Mouse (Mus musculus): ENCODE measurements around the gene Gm6096. TPM values are rescaled to one million over a fixed set of nuclear protein-coding genes. Genes with fewer than 3 reads are reported as not detected.
"Not testable (repeated sequence)": the region's sequence is repeated elsewhere in the genome, so short reads cannot be mapped to it uniquely, and the experiment has no call there.

The Gm6096 gene
- polyA plus RNA-seq (2015; fragmentation: Nextera tagmentation; extraction: Ambion mirVana), result 0.73 TPM in 1 of 2 replicates, not detected in the other

DNA sequence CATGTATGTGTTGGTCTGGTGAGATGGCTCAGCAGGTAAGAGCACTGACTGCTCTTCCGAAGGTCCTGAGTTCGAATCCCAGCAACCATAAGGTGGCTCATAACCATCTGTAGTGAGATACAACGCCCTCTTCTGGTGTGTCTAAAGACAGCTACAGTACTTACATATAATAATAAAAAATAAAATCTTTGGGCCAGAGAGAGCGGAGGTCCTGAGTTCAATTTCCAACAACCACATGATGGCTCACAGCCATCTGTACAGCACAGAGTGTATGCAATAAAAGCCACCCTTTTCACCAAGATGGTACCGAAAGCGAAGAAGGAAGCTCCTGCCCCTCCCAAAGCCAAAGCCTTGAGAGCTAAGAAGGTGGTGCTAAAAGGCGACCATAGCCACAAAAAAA is at the start of gene Gm6096:
Gene Gm6096, plus strand, starts transcription at position 301 of the 400 bp plus-strand sequence.
- Histone ChIP-seq H3K9ac (replicated peaks; ENCODE audit: low read depth, low read length) (no peak within 1 kb of the TSS), H3K27ac (ENCODE audit: low read length) (peak within 1 kb of the TSS; percentile 56; the same call in 1 of the 2 replicates), H3K36me3 (ENCODE audit: control insufficient read depth, insufficient read depth) (peaks cover 13% of the 10 kb centered on the region; the same call in 1 of the 2 replicates), H3K4me2 (ENCODE audit: low read length) (no peak within 1 kb of the TSS), H3K27me3 (replicated peaks; ENCODE audit: control insufficient read depth, insufficient read depth, low read length) (no peaks in the 10 kb centered on the region), H3K4me1 (replicated peaks; ENCODE audit: control insufficient read depth, insufficient read depth, low read length) (no peaks in the 10 kb centered on the region), H3K4me3 (replicated peaks; ENCODE audit: low read length) (no peak within 1 kb of the TSS), H3K9me3 (ENCODE audit: control insufficient read depth, low read length) (no peaks in the 10 kb centered on the region)
- no peak for ATAC-seq
- 94% methylated on average over 7 of the region's 7 CpGs for WGBS

DNA sequence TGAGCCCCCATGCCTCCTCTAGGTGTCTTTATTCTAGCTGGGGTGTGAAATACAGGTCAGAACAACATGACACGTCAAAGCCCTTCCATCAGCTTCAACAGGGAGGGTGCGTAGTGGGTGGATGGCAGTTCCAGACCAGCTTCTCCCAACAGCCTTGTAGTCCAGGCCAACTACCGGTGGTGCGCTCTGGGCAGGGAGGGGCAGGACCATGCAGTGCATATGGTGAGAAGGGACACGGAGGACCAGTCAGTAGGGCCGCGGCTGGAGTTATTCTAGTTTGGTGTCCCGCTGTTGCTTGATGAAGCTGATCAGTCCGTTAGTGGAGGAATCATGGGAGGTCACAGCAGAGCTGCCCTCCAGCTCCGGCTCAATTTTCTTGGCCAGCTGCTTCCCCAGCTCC is 48.7 kb upstream of the Gm6096 start:
- not testable (repeated sequence) for H3K4me2 ChIP-seq (ENCODE audit: low read length); H3K27ac ChIP-seq (ENCODE audit: low read length); H3K4me3 ChIP-seq (replicated peaks; ENCODE audit: low read length); H3K4me1 ChIP-seq (replicated peaks; ENCODE audit: control insufficient read depth, insufficient read depth, low read length); H3K9ac ChIP-seq (replicated peaks; ENCODE audit: low read depth, low read length); ATAC-seq; H3K27me3 ChIP-seq (replicated peaks; ENCODE audit: control insufficient read depth, insufficient read depth, low read length); H3K9me3 ChIP-seq (ENCODE audit: control insufficient read depth, low read length)
- H3K36me3 ChIP-seq (ENCODE audit: control insufficient read depth, insufficient read depth), result peaks cover 29% of the 10 kb centered on the region
- 93% methylated on average over 10 of the region's 10 CpGs for WGBS

DNA sequence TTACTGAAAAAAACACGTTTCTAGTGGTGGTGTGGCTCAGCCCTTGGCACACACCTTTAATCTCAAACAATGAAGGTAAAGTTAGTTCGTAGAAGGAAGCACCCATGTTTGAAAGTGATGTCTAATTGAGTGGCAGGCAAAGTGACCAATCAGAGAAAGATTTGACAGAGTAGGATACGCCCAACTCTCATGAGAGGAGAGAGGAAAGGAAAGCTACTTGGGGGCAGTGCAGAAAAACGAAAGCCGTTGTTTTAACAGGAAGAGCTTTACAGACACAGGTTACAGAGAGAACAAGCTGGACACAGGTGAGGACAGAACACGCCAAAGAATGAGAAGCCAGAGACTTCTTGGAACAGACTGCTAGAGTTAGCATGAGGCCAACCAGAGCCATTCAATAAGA is 44.5 kb upstream of the Gm6096 start:
- no peak overlapping the region for H3K4me3 ChIP-seq (replicated peaks; ENCODE audit: low read length)
- no peaks in the 10 kb centered on the region for H3K27me3 ChIP-seq (replicated peaks; ENCODE audit: control insufficient read depth, insufficient read depth, low read length)
- ATAC-seq, result no peak
- H3K4me1 ChIP-seq (replicated peaks; ENCODE audit: control insufficient read depth, insufficient read depth, low read length), result no peaks in the 10 kb centered on the region
- H3K9ac ChIP-seq (replicated peaks; ENCODE audit: low read depth, low read length), result no peak overlapping the region
- 91% methylated on average over 6 of the region's 6 CpGs for WGBS
- H3K4me2 ChIP-seq (ENCODE audit: low read length), result no peak overlapping the region
- no peak overlapping the region for H3K27ac ChIP-seq (ENCODE audit: low read length)
- H3K36me3 ChIP-seq (ENCODE audit: control insufficient read depth, insufficient read depth), result peaks cover 29% of the 10 kb centered on the region
- no peaks in the 10 kb centered on the region for H3K9me3 ChIP-seq (ENCODE audit: control insufficient read depth, low read length)

DNA sequence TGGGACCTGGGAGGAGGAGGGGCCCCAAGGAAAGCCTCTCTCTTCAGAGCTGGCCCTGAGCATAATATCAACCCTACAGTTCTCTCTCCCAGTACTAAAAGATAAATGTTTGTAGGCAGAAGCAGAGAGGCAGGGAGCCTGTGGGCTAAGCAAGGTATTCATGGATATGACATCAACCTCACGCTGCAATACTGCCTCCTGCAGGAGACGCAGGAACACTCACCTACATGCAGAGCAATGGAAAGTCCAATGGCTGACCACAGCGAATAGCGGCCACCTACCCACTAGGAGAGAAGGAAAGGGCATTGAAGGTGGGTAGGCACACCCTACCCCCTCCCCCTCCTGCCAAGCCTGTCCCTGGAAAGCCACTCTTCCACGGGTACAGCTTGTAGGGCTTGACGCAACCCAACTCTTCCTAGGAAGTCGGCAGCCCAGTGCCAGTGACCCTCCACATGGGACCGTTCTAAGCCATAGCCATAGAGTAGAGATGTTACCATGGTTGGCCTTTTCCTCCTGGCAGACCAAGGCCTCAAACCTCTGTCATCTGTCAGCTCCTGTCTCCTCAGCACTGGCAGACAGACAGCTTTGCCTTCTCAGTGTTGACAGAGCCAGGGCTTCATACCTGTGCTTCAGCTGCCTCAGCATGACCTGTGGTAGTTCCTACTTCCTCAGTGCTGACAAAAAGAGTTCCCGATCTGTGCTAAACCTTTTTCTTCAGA is 42.7 kb upstream of the Gm6096 start:
- H3K4me1 ChIP-seq (replicated peaks; ENCODE audit: control insufficient read depth, insufficient read depth, low read length), result no peaks in the 10 kb centered on the region
- 88% methylated on average over 9 of the region's 9 CpGs for WGBS
- ATAC-seq, result no peak
- no peak overlapping the region for H3K27ac ChIP-seq (ENCODE audit: low read length)
- H3K9me3 ChIP-seq (ENCODE audit: control insufficient read depth, low read length), result no peaks in the 10 kb centered on the region
- no peaks in the 10 kb centered on the region for H3K27me3 ChIP-seq (replicated peaks; ENCODE audit: control insufficient read depth, insufficient read depth, low read length)
- no peak overlapping the region for H3K4me3 ChIP-seq (replicated peaks; ENCODE audit: low read length)
- no peak overlapping the region for H3K4me2 ChIP-seq (ENCODE audit: low read length)
- peaks cover 23% of the 10 kb centered on the region for H3K36me3 ChIP-seq (ENCODE audit: control insufficient read depth, insufficient read depth)
- H3K9ac ChIP-seq (replicated peaks; ENCODE audit: low read depth, low read length), result no peak overlapping the region

DNA sequence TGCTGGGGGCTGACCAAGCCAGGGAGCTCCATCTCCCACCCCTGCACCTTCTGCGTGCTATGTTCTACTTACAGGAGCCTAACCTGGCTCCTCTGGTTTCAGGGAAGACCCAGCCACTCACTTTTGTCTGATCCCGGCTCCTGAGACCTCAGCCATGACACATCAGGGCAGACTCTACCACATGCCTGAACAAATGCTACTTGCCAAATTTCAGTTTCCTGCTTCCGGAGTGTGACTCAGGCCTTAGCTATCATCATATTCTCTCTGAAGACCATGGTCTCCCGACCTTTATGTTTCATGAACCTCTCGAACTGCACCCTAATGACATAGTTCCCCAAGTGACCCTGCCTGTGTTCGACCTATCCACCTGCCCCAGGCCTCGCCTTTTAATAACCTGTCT is 37.6 kb upstream of the Gm6096 start:
- Histone ChIP-seq H3K27me3 (replicated peaks; ENCODE audit: control insufficient read depth, insufficient read depth, low read length) (no peaks in the 10 kb centered on the region), H3K9me3 (ENCODE audit: control insufficient read depth, low read length) (no peaks in the 10 kb centered on the region), H3K4me1 (replicated peaks; ENCODE audit: control insufficient read depth, insufficient read depth, low read length) (no peaks in the 10 kb centered on the region), H3K4me3 (replicated peaks; ENCODE audit: low read length) (no peak overlapping the region), H3K27ac (ENCODE audit: low read length) (no peak overlapping the region), H3K9ac (replicated peaks; ENCODE audit: low read depth, low read length) (no peak overlapping the region), H3K36me3 (ENCODE audit: control insufficient read depth, insufficient read depth) (peaks cover 18% of the 10 kb centered on the region; the same call in 1 of the 2 replicates), H3K4me2 (ENCODE audit: low read length) (no peak overlapping the region)
- WGBS, result 93% methylated on average over 7 of the region's 7 CpGs
- ATAC-seq, result no peak

DNA sequence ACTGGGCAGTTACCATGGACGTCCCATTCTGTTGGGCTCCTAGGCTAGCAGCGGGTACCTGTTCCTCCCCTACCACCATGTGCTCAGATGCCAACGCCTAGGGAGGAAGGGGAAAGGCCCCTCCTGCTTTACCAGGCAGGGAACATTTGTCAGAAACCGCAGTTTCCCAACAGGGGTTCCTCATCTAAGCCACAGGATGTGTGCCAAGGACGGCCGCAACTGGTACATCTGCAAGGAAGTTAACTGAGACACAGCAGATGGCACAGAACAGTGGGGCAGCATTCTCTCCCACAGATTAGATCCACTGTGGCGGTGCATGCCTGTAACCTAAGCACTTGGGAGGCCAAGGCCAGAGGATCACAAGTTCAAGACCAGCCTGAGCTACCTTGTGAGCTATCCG is 36.2 kb upstream of the Gm6096 start:
- no peaks in the 10 kb centered on the region for H3K4me1 ChIP-seq (replicated peaks; ENCODE audit: control insufficient read depth, insufficient read depth, low read length)
- H3K9ac ChIP-seq (replicated peaks; ENCODE audit: low read depth, low read length), result no peak overlapping the region
- peaks cover 17% of the 10 kb centered on the region; the same call in 1 of the 2 replicates for H3K36me3 ChIP-seq (ENCODE audit: control insufficient read depth, insufficient read depth)
- H3K27ac ChIP-seq (ENCODE audit: low read length), result no peak overlapping the region
- H3K4me3 ChIP-seq (replicated peaks; ENCODE audit: low read length), result no peak overlapping the region
- WGBS, result 87% methylated on average over 8 of the region's 8 CpGs
- no peak overlapping the region for H3K4me2 ChIP-seq (ENCODE audit: low read length)
- H3K9me3 ChIP-seq (ENCODE audit: control insufficient read depth, low read length), result no peaks in the 10 kb centered on the region
- H3K27me3 ChIP-seq (replicated peaks; ENCODE audit: control insufficient read depth, insufficient read depth, low read length), result no peaks in the 10 kb centered on the region
- no peak for ATAC-seq

DNA sequence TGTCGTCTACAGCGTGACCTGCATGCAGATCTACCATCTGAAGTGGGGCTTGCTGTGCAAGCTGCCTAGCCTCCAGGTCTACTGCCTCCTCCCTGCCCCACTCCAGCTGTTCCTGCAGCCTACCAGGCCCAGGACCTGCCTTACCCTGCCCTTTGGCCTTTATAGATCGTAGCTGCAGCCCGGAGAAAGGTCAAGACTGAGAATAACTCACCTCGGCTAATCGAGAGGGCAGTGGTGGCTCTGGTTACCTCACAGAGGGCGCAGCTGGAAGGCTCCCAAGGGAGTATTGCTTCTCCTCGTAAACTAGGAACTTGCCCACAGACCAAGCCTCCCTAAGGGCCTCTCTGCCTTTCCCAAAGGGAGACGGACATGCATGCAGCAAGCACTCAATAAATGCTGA is 35.4 kb upstream of the Gm6096 start:
- H3K36me3 ChIP-seq (ENCODE audit: control insufficient read depth, insufficient read depth), result peaks cover 16% of the 10 kb centered on the region; the same call in 1 of the 2 replicates
- no peak for ATAC-seq
- 95% methylated on average over 9 of the region's 9 CpGs for WGBS

DNA sequence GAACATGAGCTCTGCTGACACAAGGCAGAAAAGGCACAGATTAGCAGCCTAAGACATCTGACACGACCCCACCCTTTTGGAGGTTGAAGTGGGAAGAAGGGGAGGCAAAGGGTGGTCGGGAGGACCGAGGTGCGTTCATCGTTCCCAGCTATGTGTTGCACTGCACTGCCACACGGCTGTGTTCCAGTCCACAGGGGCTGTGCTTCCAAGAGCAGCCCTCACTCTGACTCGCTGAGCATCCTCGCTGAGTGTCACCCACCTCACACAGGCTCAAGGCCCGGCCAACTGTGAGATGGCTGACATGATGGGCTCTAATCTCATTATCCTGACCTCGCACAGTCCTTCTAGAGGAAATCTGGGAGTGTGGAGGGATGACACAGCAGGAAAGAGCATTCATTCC is 34.4 kb upstream of the Gm6096 start:
- ATAC-seq, result no peak

More for the DNA sequence above, 35.4 kb upstream of the Gm6096 start:
- no peak overlapping the region for H3K9ac ChIP-seq (replicated peaks; ENCODE audit: low read depth, low read length)
- H3K9me3 ChIP-seq (ENCODE audit: control insufficient read depth, low read length), result no peaks in the 10 kb centered on the region
- no peaks in the 10 kb centered on the region for H3K27me3 ChIP-seq (replicated peaks; ENCODE audit: control insufficient read depth, insufficient read depth, low read length)
- no peak overlapping the region for H3K4me3 ChIP-seq (replicated peaks; ENCODE audit: low read length)
- no peak overlapping the region for H3K27ac ChIP-seq (ENCODE audit: low read length)
- no peak overlapping the region for H3K4me2 ChIP-seq (ENCODE audit: low read length)
- H3K4me1 ChIP-seq (replicated peaks; ENCODE audit: control insufficient read depth, insufficient read depth, low read length), result no peaks in the 10 kb centered on the region

DNA sequence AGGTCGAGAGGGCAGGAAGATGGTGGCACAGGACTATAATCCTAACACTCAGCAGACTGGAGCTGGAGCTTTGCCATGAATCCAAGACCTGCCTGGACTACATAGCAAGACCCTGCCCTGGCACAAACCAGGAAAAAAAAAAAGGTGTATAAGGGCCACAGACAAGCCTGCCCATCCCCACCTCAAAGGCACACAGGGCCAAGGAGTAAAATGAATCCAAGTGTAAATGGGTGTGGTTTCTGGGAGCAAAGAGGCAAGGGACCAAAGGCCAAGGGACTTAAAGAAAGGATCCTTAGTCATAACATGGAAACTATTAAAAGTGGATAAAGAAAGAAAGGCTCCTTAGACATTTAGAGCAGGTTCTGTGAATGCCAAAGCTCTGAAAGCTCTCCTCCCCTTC is 32.3 kb upstream of the Gm6096 start:
- 74% methylated on average over 1 of the region's 1 CpGs for WGBS
- Histone ChIP-seq H3K27ac (ENCODE audit: low read length) (no peak overlapping the region), H3K4me1 (replicated peaks; ENCODE audit: control insufficient read depth, insufficient read depth, low read length) (no peaks in the 10 kb centered on the region)

More for the DNA sequence above, 34.4 kb upstream of the Gm6096 start:
- Histone ChIP-seq H3K4me2 (ENCODE audit: low read length) (no peak overlapping the region), H3K27ac (ENCODE audit: low read length) (no peak overlapping the region), H3K4me3 (replicated peaks; ENCODE audit: low read length) (no peak overlapping the region), H3K9me3 (ENCODE audit: control insufficient read depth, low read length) (no peaks in the 10 kb centered on the region), H3K9ac (replicated peaks; ENCODE audit: low read depth, low read length) (no peak overlapping the region), H3K36me3 (ENCODE audit: control insufficient read depth, insufficient read depth) (peaks cover 20% of the 10 kb centered on the region; the same call in 1 of the 2 replicates), H3K4me1 (replicated peaks; ENCODE audit: control insufficient read depth, insufficient read depth, low read length) (no peaks in the 10 kb centered on the region), H3K27me3 (replicated peaks; ENCODE audit: control insufficient read depth, insufficient read depth, low read length) (no peaks in the 10 kb centered on the region)
- WGBS, result 91% methylated on average over 10 of the region's 10 CpGs

More for the DNA sequence above, 32.3 kb upstream of the Gm6096 start:
- Histone ChIP-seq H3K4me3 (replicated peaks; ENCODE audit: low read length) (no peak overlapping the region), H3K27me3 (replicated peaks; ENCODE audit: control insufficient read depth, insufficient read depth, low read length) (no peaks in the 10 kb centered on the region), H3K9ac (replicated peaks; ENCODE audit: low read depth, low read length) (no peak overlapping the region), H3K36me3 (ENCODE audit: control insufficient read depth, insufficient read depth) (peaks cover 28% of the 10 kb centered on the region), H3K4me2 (ENCODE audit: low read length) (no peak overlapping the region), H3K9me3 (ENCODE audit: control insufficient read depth, low read length) (no peaks in the 10 kb centered on the region)
- no peak for ATAC-seq

Measured in forebrain, embryonic 16.5 days (tissue).